Mouse (Mus musculus) embryonic facial prominence, embryonic 14.5 days (tissue): Measurements from ENCODE around the gene Lrrc8c. TPM values are rescaled to one million over a fixed set of nuclear protein-coding genes. Genes with fewer than 3 reads are reported as not detected.
"Not testable (repeated sequence)": the region's sequence is repeated elsewhere in the genome, so short reads cannot be mapped to it uniquely, and the experiment has no call there.

Experiments used
- ATAC-seq: fragments of 200-750 bp; cut with Nextera tagmentation; 2 replicates; pipeline ENCODE4 v1.8.0; 2017; ENCODE audit warnings: low read depth, moderate number of reproducible peaks, moderate TSS enrichment
- DNase-seq: peaks from one replicate; pipeline ENCODE4 v3.0.0-alpha.2; 2015; ENCODE audit warnings: low spot score
- H3K27ac ChIP-seq: fragments of 300-500 bp; sonication (generic); replicated peaks from 2 replicates; pipeline ENCODE4 v1.5.1; 2014; ENCODE audit warnings: low read depth, mild to moderate bottlenecking, low read length, moderate library complexity
- H3K27me3 ChIP-seq: fragments of 300-500 bp; sonication (generic); replicated peaks from 2 replicates; pipeline ENCODE4 v1.6.1; 2014; ENCODE audit warnings: low read length; ENCODE audit not compliant: control insufficient read depth, insufficient read depth
- H3K36me3 ChIP-seq: fragments of 300-500 bp; sonication (generic); 2 replicates; pipeline ENCODE4 v1.6.1; 2014; ENCODE audit warnings: low read length, mixed read lengths; ENCODE audit not compliant: control insufficient read depth, insufficient read depth
- H3K4me1 ChIP-seq: fragments of 300-500 bp; sonication (generic); 2 replicates; pipeline ENCODE4 v1.6.1; 2014; ENCODE audit warnings: antibody characterized with exemption, low read length; ENCODE audit not compliant: control insufficient read depth, insufficient read depth
- H3K4me2 ChIP-seq: fragments of 300-500 bp; sonication (generic); 2 replicates; pipeline ENCODE4 v1.6.1; 2014; ENCODE audit warnings: low read depth, mild to moderate bottlenecking, low read length, moderate library complexity, mixed read lengths
- H3K4me3 ChIP-seq: fragments of 300-500 bp; sonication (generic); 2 replicates; pipeline ENCODE4 v1.5.1; 2014; ENCODE audit warnings: low read depth, mild to moderate bottlenecking, low read length
- H3K9ac ChIP-seq: fragments of 300-500 bp; sonication (generic); 2 replicates; pipeline ENCODE4 v1.6.1; 2014; ENCODE audit warnings: low read depth, mild to moderate bottlenecking, low read length, moderate library complexity, mixed read lengths
- H3K9me3 ChIP-seq: fragments of 300-500 bp; sonication (generic); 2 replicates; pipeline ENCODE4 v1.6.1; 2016; ENCODE audit warnings: low read length; ENCODE audit not compliant: control insufficient read depth
- WGBS: fragments of 180-500 bp; shearing (Covaris S2); extraction: QIAGEN DNeasy Blood & Tissue Kit; methylation state at CpG from one replicate; pipeline ENCODE4 v1.1.7; 2014; 5-methylcytosine and 5-hydroxymethylcytosine counted together
- polyA plus RNA-seq: library from polyadenylated mRNA; unstranded; fragments of >200 nt; fragmentation: Nextera tagmentation; extraction: Ambion mirVana; gene quantifications from 2 replicates; pipeline ENCODE4 v1.2.1, GENCODE M21; 2014

Lrrc8c gene
- polyA plus RNA-seq, 1 experiment from 2014 or later = 23.8 TPM

DNA sequence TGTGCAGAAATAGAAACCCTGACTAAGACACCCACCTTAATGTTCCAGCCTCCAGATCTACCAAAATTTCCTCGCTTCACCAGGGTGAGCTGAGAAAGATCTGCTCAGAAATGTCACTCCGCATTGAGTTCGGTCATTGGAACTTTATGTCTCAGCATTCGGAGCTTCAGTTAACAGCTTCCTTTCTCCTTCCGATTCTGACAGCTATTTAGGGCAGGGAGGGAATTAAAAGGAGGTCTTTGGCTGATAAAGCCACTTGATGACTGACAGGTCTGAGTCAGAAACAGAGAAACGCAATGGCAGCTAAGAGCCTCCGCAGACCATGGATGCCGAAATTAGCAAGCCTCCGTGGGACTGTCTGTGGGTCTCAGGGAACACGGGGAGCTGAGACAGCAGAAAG lies 112.9 kb downstream of the Lrrc8c start:
- Histone ChIP-seq H3K9ac (no peak overlapping the region), H3K4me1 (no peaks in the 10 kb centered on the region), H3K27me3 (no peaks in the 10 kb centered on the region), H3K4me3 (no peak overlapping the region), H3K4me2 (no peak overlapping the region), H3K27ac (no peak overlapping the region), H3K36me3 (no peaks in the 10 kb centered on the region), H3K9me3 (no peaks in the 10 kb centered on the region)
- no peak for DNase-seq
- no peak for ATAC-seq
- WGBS = 89% methylated on average over 10 of the region's 10 CpGs

DNA sequence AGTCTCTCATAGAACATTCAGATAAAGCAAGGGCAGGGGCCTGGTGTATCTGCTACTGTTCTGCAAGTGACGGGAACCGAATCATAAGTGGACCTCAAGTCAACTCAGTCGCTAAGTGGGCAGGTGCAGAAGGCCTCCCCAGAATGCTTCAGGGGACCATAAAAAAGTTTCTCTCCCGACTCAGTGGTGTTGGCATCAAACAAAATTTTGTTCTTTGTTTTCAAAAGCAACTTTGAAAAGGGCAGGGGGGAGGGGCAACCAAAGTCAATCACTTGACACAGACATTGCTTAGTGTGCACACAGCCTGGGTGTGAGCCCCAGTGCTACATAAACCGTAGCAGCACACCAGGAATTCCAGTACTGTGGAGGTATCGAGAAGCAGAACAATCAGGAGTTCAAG lies 116.4 kb downstream of the Lrrc8c start:
- ATAC-seq (no peak), DNase-seq (no peak)
- no peak overlapping the region for H3K9ac ChIP-seq
- H3K9me3 ChIP-seq = no peaks in the 10 kb centered on the region
- H3K4me2 ChIP-seq = no peak overlapping the region
- H3K36me3 ChIP-seq = no peaks in the 10 kb centered on the region
- H3K27me3 ChIP-seq = no peaks in the 10 kb centered on the region
- no peaks in the 10 kb centered on the region for H3K4me1 ChIP-seq
- H3K27ac ChIP-seq = no peak overlapping the region
- 75% methylated on average over 6 of the region's 6 CpGs for WGBS
- no peak overlapping the region for H3K4me3 ChIP-seq

DNA sequence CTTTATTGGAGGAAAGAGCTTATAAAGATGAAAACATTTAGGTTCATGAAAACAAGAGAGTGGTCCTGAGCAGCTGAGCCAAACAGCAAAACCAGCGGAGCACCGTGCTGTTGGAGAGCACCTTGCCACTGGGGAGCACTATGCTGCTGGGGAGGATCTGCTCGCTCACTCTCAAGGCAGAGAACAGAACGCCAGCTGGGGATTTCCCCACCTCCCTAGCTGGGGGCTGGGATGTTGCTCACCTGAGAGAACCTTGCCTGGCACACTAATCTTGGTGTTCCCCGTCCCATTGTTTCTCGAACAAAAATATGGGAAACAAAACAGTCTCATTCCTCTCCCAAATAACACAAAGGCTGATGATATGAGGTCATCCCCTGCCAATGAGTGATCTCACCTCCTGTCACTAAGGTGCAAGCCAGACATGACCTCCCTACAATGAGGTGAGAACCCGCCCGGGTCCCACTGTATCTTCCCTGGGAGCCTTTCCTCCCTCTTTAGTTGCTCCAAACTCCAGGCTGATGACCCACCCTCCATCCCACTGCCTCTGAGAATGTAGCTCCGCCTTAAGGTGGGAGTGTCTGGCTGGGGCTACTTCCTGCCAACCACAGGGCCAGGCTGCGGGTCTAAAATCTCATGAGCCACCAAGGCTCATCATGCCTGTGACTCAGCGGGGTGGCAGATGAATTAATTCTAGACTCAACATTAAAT lies 117.5 kb downstream of the Lrrc8c start:
- no peaks in the 10 kb centered on the region for H3K27me3 ChIP-seq
- H3K4me1 ChIP-seq = no peaks in the 10 kb centered on the region
- H3K4me2 ChIP-seq = no peak overlapping the region
- no peak for ATAC-seq
- no peaks in the 10 kb centered on the region for H3K36me3 ChIP-seq
- DNase-seq = no peak
- H3K9ac ChIP-seq = no peak overlapping the region
- no peak overlapping the region for H3K27ac ChIP-seq
- H3K9me3 ChIP-seq = no peaks in the 10 kb centered on the region
- no peak overlapping the region for H3K4me3 ChIP-seq
- WGBS = 81% methylated on average over 11 of the region's 11 CpGs

DNA sequence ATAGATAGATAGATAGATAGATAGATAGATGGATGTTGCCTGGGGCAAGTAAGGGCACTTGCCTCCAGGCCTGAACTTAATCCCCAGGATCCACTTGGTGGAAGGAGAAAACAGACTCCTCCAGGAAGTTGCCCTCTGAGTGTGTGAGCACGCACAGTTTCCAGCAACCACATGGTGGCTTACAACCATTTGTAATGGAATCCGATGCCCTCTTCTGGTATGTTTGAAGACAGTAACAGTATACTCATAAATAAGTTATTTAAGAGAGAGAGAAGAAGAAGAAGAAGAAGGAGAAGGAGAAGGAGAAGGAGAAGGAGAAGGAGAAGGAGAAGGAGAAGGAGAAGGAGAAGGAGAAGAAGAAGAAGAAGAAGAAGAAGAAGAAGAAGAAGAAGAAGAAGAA lies 119.1 kb downstream of the Lrrc8c start:
- not testable (repeated sequence) for H3K4me1 ChIP-seq, H3K4me3 ChIP-seq, H3K4me2 ChIP-seq, H3K27ac ChIP-seq, DNase-seq, H3K36me3 ChIP-seq, H3K9ac ChIP-seq, H3K9me3 ChIP-seq, H3K27me3 ChIP-seq, ATAC-seq
- 91% methylated on average over 2 of the region's 2 CpGs for WGBS

DNA sequence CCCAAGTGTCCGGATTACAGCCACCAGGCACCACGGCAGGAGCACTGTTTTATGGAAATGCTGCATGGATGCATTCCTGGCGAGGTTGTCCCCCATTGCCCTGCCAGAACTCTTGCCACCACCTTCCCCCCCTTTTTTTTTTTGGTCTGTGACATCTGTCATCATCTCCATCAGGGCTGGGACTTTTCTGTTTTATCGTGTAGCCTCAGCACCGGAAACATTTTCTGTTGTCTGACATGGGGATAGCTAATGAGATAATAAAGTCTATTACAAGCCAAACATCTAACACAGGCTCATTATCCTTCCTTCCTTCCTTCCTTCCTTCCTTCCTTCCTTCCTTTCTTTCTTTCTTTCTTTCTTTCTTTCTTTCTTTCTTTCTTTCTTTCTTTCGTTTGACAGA lies 119.7 kb downstream of the Lrrc8c start:
- H3K4me2 ChIP-seq = no peak overlapping the region
- no peaks in the 10 kb centered on the region for H3K9me3 ChIP-seq
- H3K9ac ChIP-seq = no peak overlapping the region
- H3K27ac ChIP-seq = no peak overlapping the region
- ATAC-seq (no peak), DNase-seq (no peak)
- no peaks in the 10 kb centered on the region for H3K4me1 ChIP-seq
- no peaks in the 10 kb centered on the region for H3K27me3 ChIP-seq
- 83% methylated on average over 6 of the region's 6 CpGs for WGBS
- H3K4me3 ChIP-seq = no peak overlapping the region
- H3K36me3 ChIP-seq = no peaks in the 10 kb centered on the region

DNA sequence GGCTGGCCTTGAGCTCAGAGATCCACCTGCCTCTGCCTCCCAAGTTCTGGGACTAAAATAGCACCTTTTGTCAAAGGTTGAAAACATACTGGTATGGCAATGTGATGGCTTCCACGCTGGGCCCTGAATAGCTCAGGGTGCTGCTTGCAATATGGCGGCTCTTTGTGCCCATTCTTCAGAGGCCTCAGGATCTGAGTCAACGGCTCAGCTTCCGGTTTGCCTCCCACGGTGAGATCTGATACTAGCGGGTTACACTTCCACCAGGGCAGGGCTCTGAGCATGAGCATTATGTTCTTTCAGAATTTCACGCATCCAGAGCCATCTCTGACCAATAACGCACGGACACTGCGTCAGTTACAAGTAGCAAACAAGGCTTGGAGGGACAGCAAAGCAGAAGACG lies 120.2 kb downstream of the Lrrc8c start:
- no peak overlapping the region for H3K9ac ChIP-seq
- no peak for ATAC-seq
- no peak overlapping the region for H3K4me2 ChIP-seq
- DNase-seq = no peak
- H3K4me1 ChIP-seq = no peaks in the 10 kb centered on the region
- no peaks in the 10 kb centered on the region for H3K9me3 ChIP-seq
- H3K4me3 ChIP-seq = no peak overlapping the region
- H3K36me3 ChIP-seq = no peaks in the 10 kb centered on the region
- H3K27me3 ChIP-seq = no peaks in the 10 kb centered on the region
- 89% methylated on average over 11 of the region's 11 CpGs for WGBS
- H3K27ac ChIP-seq = no peak overlapping the region

DNA sequence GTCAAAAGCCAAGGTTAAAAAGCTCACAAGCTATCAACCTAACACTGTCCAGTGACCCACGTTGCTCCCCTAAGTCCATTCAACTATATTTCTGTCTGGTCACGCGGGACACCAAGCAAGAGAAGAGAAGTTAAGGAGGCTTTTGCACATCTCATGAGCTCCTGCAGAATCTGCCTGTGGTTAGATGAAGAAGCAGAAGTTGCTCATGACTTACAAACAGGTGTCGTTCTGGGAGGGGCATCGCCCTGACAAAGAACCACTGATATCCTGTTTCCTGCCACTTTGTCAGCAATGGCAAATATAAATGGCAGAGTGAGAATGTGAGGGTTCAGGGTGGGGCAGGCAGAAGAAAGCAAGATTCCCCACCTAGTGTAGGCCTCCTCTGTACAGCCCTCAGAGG lies 123.3 kb downstream of the Lrrc8c start:
- 92% methylated on average over 5 of the region's 5 CpGs for WGBS
- no peak for ATAC-seq
- Histone ChIP-seq H3K9ac (no peak overlapping the region), H3K4me1 (no peaks in the 10 kb centered on the region), H3K9me3 (no peaks in the 10 kb centered on the region), H3K27me3 (no peaks in the 10 kb centered on the region), H3K4me2 (no peak overlapping the region), H3K36me3 (no peaks in the 10 kb centered on the region), H3K27ac (no peak overlapping the region), H3K4me3 (no peak overlapping the region)
- no peak for DNase-seq

DNA sequence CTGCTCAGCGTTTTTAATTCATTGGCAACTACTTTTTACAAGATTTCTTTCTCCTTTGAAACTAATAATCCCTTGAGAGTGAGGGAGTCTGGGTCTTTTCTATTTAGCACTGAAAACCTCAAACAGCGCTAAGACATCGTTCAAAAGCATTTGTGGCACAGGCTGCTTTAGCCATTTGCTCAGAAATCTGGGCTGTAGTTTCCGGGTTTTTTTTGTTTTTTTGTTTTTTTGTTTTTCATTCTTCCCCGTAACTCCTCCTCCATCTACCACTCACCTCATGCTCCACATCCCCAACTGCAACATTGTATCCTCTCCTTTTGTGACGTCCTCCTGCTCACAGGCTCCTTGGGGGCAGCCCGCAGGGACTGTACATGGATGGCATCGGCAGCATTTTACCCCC lies 124.1 kb downstream of the Lrrc8c start:
- no peaks in the 10 kb centered on the region for H3K36me3 ChIP-seq
- no peak overlapping the region for H3K4me3 ChIP-seq
- DNase-seq (no peak), ATAC-seq (no peak)
- H3K9me3 ChIP-seq = no peaks in the 10 kb centered on the region
- no peak overlapping the region for H3K9ac ChIP-seq
- no peak overlapping the region for H3K27ac ChIP-seq
- 67% methylated on average over 8 of the region's 8 CpGs for WGBS
- no peak overlapping the region for H3K4me2 ChIP-seq
- H3K27me3 ChIP-seq = no peaks in the 10 kb centered on the region
- no peaks in the 10 kb centered on the region for H3K4me1 ChIP-seq

DNA sequence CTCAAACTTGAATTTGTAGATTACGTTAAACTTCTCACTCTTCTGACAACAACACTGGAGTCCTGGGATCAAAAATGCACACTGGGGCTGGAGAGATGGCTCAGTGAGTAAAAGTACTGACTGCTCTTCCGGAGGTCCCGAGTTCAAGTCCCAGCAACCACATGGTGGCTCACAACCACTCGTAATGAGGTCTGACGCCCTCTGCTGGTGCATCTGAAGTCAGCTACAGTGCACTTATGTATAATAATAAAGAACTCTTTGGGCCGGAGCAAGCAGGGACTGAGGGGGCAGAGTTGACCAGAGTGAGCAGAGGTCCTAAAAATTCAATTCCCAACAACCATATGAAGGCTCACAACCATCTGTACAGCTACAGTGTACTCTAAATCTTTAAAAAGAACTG lies 125.0 kb downstream of the Lrrc8c start:
- ATAC-seq (no peak), DNase-seq (no peak)
- H3K4me2 ChIP-seq = no peak overlapping the region
- H3K4me3 ChIP-seq = no peak overlapping the region
- H3K36me3 ChIP-seq = no peaks in the 10 kb centered on the region
- peaks cover 8% of the 10 kb centered on the region; the same call in 1 of the 2 replicates for H3K4me1 ChIP-seq
- 87% methylated on average over 6 of the region's 6 CpGs for WGBS
- no peaks in the 10 kb centered on the region for H3K27me3 ChIP-seq
- H3K27ac ChIP-seq = no peak overlapping the region
- no peak overlapping the region for H3K9ac ChIP-seq
- H3K9me3 ChIP-seq = no peaks in the 10 kb centered on the region
